Mouse (Mus musculus): ENCODE results near the gene Acad10. TPM values are rescaled to one million over a fixed set of nuclear protein-coding genes. Genes with fewer than 3 reads are reported as not detected.

The Acad10 gene
- polyA plus RNA-seq, 1 experiment from 2014 or later = 5.3 TPM

DNA sequence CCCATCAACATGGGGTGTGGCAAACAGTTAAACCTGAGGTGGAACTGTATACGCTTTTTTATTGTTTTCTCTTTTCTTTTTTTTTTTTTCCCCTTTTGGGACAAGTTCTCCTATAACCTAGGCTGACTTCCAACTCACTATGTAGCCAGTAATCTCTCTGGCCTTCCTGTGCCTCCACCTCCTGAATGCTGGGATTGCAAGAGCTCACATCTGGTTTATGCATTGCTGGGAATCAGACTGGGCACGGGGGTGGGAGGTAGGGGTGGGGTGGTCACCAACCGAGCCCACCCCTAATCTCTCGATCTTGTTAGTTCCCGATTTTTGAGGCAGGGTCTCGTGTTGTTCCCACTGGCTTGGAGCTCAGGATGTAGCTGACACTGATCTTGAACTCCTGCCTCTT lies 70.4 kb downstream of the Acad10 start:
- no peaks in the 10 kb centered on the region for H3K27me3 ChIP-seq (replicated peaks; ENCODE audit: control insufficient read depth, insufficient read depth, low read length)
- H3K27ac ChIP-seq (ENCODE audit: low read depth, low read length) = no peak overlapping the region
- H3K4me1 ChIP-seq (replicated peaks; ENCODE audit: control insufficient read depth, insufficient read depth, low read length) = no peaks in the 10 kb centered on the region; the same call in 1 of the 2 replicates
- no peak overlapping the region for H3K4me3 ChIP-seq (ENCODE audit: low read depth, low read length)
- no peak overlapping the region for H3K4me2 ChIP-seq (replicated peaks; ENCODE audit: low read depth)
- no peak for TF ChIP-seq CTCF (IDR thresholded peaks at IDR 0.05; ENCODE audit: low read depth)
- ATAC-seq = no peak
- no peaks in the 10 kb centered on the region for H3K36me3 ChIP-seq (ENCODE audit: control insufficient read depth, insufficient read depth)
- no peak overlapping the region for H3K9ac ChIP-seq (ENCODE audit: low read depth, low read length)
- 86% methylated on average over 6 of the region's 6 CpGs for WGBS
- H3K9me3 ChIP-seq (ENCODE audit: control insufficient read depth) = no peaks in the 10 kb centered on the region

DNA sequence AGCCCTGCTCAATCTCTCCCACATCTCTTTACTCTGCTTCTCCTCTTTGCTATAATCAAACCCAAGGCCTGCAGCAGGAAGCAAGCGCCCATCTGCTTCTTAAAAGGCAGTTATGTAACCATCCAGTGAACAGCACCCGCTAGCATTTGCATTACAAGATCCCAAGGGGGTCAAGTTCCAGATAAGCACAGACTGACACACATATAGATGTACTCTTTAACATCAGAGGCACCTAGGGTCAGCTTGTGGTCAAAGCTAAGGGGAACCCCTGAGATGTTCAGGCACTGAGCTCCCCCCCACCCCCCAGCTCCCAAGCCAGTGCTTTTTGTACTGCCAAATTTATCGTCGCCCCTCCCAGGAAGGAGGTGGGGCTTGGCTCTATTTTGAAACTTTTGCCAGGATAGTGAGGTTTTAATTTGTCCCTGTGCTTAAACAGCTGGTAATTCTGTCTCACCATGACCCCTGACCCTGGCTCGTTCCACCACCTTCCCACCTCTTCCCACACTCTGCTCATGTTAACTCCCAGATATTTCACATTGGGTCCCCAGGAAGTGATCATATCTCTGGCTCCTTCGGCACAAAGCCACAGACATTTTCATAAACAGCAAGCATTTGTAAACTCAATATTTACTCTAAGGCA lies 73.8 kb downstream of the Acad10 start:
- WGBS = 47% methylated on average over 6 of the region's 6 CpGs
- Histone ChIP-seq H3K9ac (ENCODE audit: low read depth, low read length) (no peak overlapping the region), H3K4me3 (ENCODE audit: low read depth, low read length) (no peak overlapping the region), H3K36me3 (ENCODE audit: control insufficient read depth, insufficient read depth) (no peaks in the 10 kb centered on the region), H3K27me3 (replicated peaks; ENCODE audit: control insufficient read depth, insufficient read depth, low read length) (no peaks in the 10 kb centered on the region), H3K9me3 (ENCODE audit: control insufficient read depth) (no peaks in the 10 kb centered on the region), H3K27ac (ENCODE audit: low read depth, low read length) (peak overlapping the region; percentile 28; the same call in 1 of the 2 replicates), H3K4me1 (replicated peaks; ENCODE audit: control insufficient read depth, insufficient read depth, low read length) (0 out of 2 replicates have a peak, but pooled peaks cover 3% of the 10 kb centered on the region), H3K4me2 (replicated peaks; ENCODE audit: low read depth) (0 out of 2 replicates have a peak overlapping the region, but pooled peaks have one; percentile 2)
- no peak for TF ChIP-seq CTCF (IDR thresholded peaks at IDR 0.05; ENCODE audit: low read depth)
- ATAC-seq = no peak

DNA sequence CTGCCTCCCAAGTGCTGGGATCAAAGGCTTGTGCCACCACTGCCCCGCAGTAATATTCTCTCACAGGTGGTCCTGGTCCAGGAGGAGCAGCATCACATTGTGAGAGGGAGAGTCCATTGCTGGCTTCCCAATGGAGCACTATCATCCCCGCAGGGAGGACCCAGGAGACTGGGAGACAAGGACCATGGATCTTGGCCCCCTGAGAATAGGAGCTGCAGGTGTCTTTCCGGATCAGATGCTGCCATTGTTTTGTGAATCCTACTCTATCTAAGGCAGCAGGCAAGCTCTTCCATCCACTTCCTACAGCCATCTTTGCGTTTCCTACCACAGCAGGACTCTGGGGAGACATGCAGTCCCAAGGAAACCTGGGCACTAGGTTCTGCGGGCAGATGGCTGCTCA lies 74.6 kb downstream of the Acad10 start:
- 0 out of 2 replicates have a peak, but pooled peaks cover 3% of the 10 kb centered on the region for H3K4me1 ChIP-seq (replicated peaks; ENCODE audit: control insufficient read depth, insufficient read depth, low read length)
- no peaks in the 10 kb centered on the region for H3K27me3 ChIP-seq (replicated peaks; ENCODE audit: control insufficient read depth, insufficient read depth, low read length)
- H3K9me3 ChIP-seq (ENCODE audit: control insufficient read depth) = no peaks in the 10 kb centered on the region
- no peak overlapping the region for H3K9ac ChIP-seq (ENCODE audit: low read depth, low read length)
- 0 out of 2 replicates have a peak overlapping the region, but pooled peaks have one; percentile 2 for H3K4me2 ChIP-seq (replicated peaks; ENCODE audit: low read depth)
- TF ChIP-seq CTCF (IDR thresholded peaks at IDR 0.05; ENCODE audit: low read depth) = no peak
- WGBS = 93% methylated on average over 5 of the region's 5 CpGs
- H3K36me3 ChIP-seq (ENCODE audit: control insufficient read depth, insufficient read depth) = no peaks in the 10 kb centered on the region
- H3K4me3 ChIP-seq (ENCODE audit: low read depth, low read length) = no peak overlapping the region
- H3K27ac ChIP-seq (ENCODE audit: low read depth, low read length) = no peak overlapping the region
- no peak for ATAC-seq

DNA sequence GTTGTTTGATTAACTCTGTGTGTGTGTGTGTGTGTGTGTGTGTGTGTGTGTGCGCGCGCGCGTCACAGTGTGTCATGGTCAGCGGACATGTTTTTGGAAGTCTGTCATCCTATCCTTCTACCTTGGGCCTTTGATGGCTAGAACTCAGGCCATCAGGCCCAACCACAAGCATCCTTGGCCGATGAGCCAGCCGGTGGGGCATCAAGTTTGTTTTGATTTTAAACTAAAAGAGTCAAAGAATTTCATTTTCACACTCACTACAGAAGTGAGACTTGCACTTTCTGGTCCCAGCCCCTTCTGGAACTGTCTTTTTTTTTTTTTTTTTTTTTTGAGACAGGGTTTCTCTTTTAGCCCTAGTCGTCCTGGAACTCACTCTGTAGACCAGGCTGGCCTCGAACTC lies 75.3 kb downstream of the Acad10 start:
- Histone ChIP-seq H3K4me2 (replicated peaks; ENCODE audit: low read depth) (no peak overlapping the region), H3K9me3 (ENCODE audit: control insufficient read depth) (no peaks in the 10 kb centered on the region), H3K9ac (ENCODE audit: low read depth, low read length) (no peak overlapping the region), H3K4me3 (ENCODE audit: low read depth, low read length) (no peak overlapping the region), H3K27ac (ENCODE audit: low read depth, low read length) (no peak overlapping the region), H3K27me3 (replicated peaks; ENCODE audit: control insufficient read depth, insufficient read depth, low read length) (no peaks in the 10 kb centered on the region), H3K36me3 (ENCODE audit: control insufficient read depth, insufficient read depth) (peaks cover 5% of the 10 kb centered on the region), H3K4me1 (replicated peaks; ENCODE audit: control insufficient read depth, insufficient read depth, low read length) (0 out of 2 replicates have a peak, but pooled peaks cover 3% of the 10 kb centered on the region)
- WGBS = 94% methylated on average over 10 of the region's 10 CpGs
- TF ChIP-seq CTCF (IDR thresholded peaks at IDR 0.05; ENCODE audit: low read depth) = no peak
- ATAC-seq = no peak

DNA sequence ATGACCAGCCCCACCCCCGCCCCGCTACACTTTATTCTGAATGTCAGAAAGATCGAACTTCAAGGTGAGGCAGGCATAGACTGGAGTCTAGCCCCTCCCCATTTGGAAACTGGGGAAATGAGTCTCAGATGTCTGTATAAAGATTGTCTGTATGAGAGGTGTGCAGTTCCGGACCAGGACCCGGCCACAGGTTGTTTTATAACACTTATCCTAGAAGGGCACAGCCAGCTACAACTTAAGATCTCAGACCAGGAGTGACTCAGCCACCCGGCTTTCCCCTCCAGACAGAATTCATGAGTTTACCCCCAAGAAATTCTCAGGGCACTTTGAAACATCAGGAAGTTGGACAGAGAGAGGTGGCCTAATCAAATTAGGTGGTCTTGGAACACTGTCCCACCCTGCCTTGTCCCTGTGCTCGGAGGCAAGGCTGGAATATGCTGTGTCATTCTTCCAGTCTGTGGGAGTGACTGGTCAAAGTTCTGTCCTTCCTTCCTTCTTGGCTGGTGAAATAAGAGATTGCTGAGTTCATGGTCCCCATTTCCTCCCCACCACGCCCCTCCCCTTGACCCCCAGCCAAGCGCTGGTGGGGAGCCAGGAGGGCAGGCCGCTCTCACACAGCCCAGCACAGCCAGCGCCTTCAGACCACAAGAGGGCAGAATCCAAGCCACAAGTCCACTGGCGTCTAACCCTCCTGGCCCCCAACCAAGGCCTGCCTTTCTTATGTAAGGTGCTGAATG lies 76.4 kb downstream of the Acad10 start:
- Histone ChIP-seq H3K36me3 (ENCODE audit: control insufficient read depth, insufficient read depth) (peaks cover 16% of the 10 kb centered on the region), H3K9ac (ENCODE audit: low read depth, low read length) (peak overlapping the region; percentile 31; the same call in 1 of the 2 replicates), H3K27ac (ENCODE audit: low read depth, low read length) (peak overlapping the region; percentile 86), H3K4me3 (ENCODE audit: low read depth, low read length) (peak overlapping the region; percentile 17), H3K27me3 (replicated peaks; ENCODE audit: control insufficient read depth, insufficient read depth, low read length) (no peaks in the 10 kb centered on the region), H3K4me2 (replicated peaks; ENCODE audit: low read depth) (peak overlapping the region; percentile 51), H3K9me3 (ENCODE audit: control insufficient read depth) (no peaks in the 10 kb centered on the region), H3K4me1 (replicated peaks; ENCODE audit: control insufficient read depth, insufficient read depth, low read length) (0 out of 2 replicates have a peak, but pooled peaks cover 3% of the 10 kb centered on the region)
- peak; percentile 93 for TF ChIP-seq CTCF (IDR thresholded peaks at IDR 0.05; ENCODE audit: low read depth)
- 27% methylated on average over 12 of the region's 12 CpGs for WGBS
- ATAC-seq = peak; percentile 94

DNA sequence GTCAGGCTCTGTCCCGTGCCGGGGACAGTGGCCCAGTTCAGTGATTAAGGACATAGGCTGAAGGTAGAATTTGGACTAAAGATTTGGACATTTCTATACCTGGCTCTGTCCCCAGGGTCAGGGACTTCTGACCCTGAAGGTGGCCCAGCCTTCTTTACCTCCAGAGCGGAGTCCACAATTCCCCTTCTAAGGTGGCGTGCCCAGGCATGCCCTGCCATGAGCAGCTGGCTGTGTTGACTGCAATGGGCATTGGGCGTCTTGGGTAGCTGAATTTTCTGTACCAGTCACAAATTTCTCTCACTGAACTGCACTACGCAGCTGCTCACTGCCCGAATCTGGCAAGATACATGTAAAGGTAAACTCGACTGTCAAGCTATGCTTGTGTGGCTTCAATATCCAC lies 78.4 kb downstream of the Acad10 start:
- H3K9me3 ChIP-seq (ENCODE audit: control insufficient read depth) = no peaks in the 10 kb centered on the region
- no peak overlapping the region for H3K4me2 ChIP-seq (replicated peaks; ENCODE audit: low read depth)
- H3K4me3 ChIP-seq (ENCODE audit: low read depth, low read length) = no peak overlapping the region
- no peaks in the 10 kb centered on the region for H3K27me3 ChIP-seq (replicated peaks; ENCODE audit: control insufficient read depth, insufficient read depth, low read length)
- ATAC-seq = no peak
- 96% methylated on average over 8 of the region's 8 CpGs for WGBS
- H3K4me1 ChIP-seq (replicated peaks; ENCODE audit: control insufficient read depth, insufficient read depth, low read length) = 0 out of 2 replicates have a peak, but pooled peaks cover 3% of the 10 kb centered on the region
- TF ChIP-seq CTCF (IDR thresholded peaks at IDR 0.05; ENCODE audit: low read depth) = no peak
- H3K9ac ChIP-seq (ENCODE audit: low read depth, low read length) = no peak overlapping the region
- no peak overlapping the region for H3K27ac ChIP-seq (ENCODE audit: low read depth, low read length)
- H3K36me3 ChIP-seq (ENCODE audit: control insufficient read depth, insufficient read depth) = peaks cover 30% of the 10 kb centered on the region
